Mouse (Mus musculus) 416B (cell line): ENCODE results near the gene Hnrnpa3.
"Not testable (repeated sequence)": the region's sequence is repeated elsewhere in the genome, so short reads cannot be mapped to it uniquely, and the experiment has no call there.

Source experiments
- DNase-seq: peaks from one replicate; pipeline ENCODE4 v3.0.0; 2011; ENCODE audit warnings: low read depth

The Hnrnpa3 gene

GRCm38 (mm10) chr2:75679947-75680346 lies 20.9 kb downstream of the Hnrnpa3 start:
- DNase-seq: no peak

- peak; percentile 83 for DNase-seq
Observed at GRCm38 (mm10) chr2:75681439-75681838, 22.4 kb downstream of the Hnrnpa3 start.

- peak; percentile 95 for DNase-seq
Observed at GRCm38 (mm10) chr2:75682978-75683709, 24.1 kb downstream of the Hnrnpa3 start.

- no peak for DNase-seq
Observed at GRCm38 (mm10) chr2:75684526-75684925, 25.5 kb downstream of the Hnrnpa3 start.

GRCm38 (mm10) chr2:75685458-75685861 lies 26.4 kb downstream of the Hnrnpa3 start:
- peak; percentile 97 for DNase-seq

GRCm38 (mm10) chr2:75687040-75687749 lies 28.1 kb downstream of the Hnrnpa3 start:
- no peak for DNase-seq

- peak; percentile 75 for DNase-seq
Observed at GRCm38 (mm10) chr2:75688901-75689300, 29.8 kb downstream of the Hnrnpa3 start.

- DNase-seq: no peak
Observed at GRCm38 (mm10) chr2:75689482-75690158, 30.6 kb downstream of the Hnrnpa3 start.

- DNase-seq: no peak
Observed at GRCm38 (mm10) chr2:75690656-75691055, 31.6 kb downstream of the Hnrnpa3 start.

- DNase-seq: no peak
Observed at GRCm38 (mm10) chr2:75691316-75691715, 32.3 kb downstream of the Hnrnpa3 start.

- DNase-seq: no peak
Observed at GRCm38 (mm10) chr2:75692369-75692768, 33.3 kb downstream of the Hnrnpa3 start.

GRCm38 (mm10) chr2:75694926-75695325 lies 35.9 kb downstream of the Hnrnpa3 start:
- not testable (repeated sequence) for DNase-seq

- DNase-seq: no peak
Observed at GRCm38 (mm10) chr2:75695676-75696350, 36.8 kb downstream of the Hnrnpa3 start.

- no peak for DNase-seq
Observed at GRCm38 (mm10) chr2:75696371-75696770, 37.3 kb downstream of the Hnrnpa3 start.

GRCm38 (mm10) chr2:75697222-75697621 lies 38.2 kb downstream of the Hnrnpa3 start:
- no peak for DNase-seq

- DNase-seq: peak; percentile 74
Observed at GRCm38 (mm10) chr2:75698007-75698406, 38.9 kb downstream of the Hnrnpa3 start.

GRCm38 (mm10) chr2:75698874-75699273 lies 39.8 kb downstream of the Hnrnpa3 start:
- no peak for DNase-seq

- DNase-seq: no peak
Observed at GRCm38 (mm10) chr2:75700543-75700942, 41.5 kb downstream of the Hnrnpa3 start.

- DNase-seq: peak; percentile 66
Observed at GRCm38 (mm10) chr2:75701207-75701606, 42.1 kb downstream of the Hnrnpa3 start.

GRCm38 (mm10) chr2:75701822-75702587 lies 42.9 kb downstream of the Hnrnpa3 start:
- peak; percentile 58 for DNase-seq

GRCm38 (mm10) chr2:75702588-75702976 lies 43.5 kb downstream of the Hnrnpa3 start:
- peak; percentile 60 for DNase-seq
